Mouse (Mus musculus): ENCODE measurements around the gene Mctp1. TPM values are rescaled to one million over a fixed set of nuclear protein-coding genes. Genes with fewer than 3 reads are reported as not detected.
"Not testable (repeated sequence)": the region's sequence is repeated elsewhere in the genome, so short reads cannot be mapped to it uniquely, and the experiment has no call there.

The Mctp1 gene
- total RNA-seq, 4 experiments from 2014 or later, result 69.5 to 79.3 (median 75.1) TPM

- DNase-seq (ENCODE audit: low spot score in 2 of 2), result no peak
These were observed 543.6 kb downstream of the Mctp1 start for GRCm38 (mm10) chr13:76927875-76928440.

- no peak for DNase-seq (ENCODE audit: low spot score in 2 of 2)
These were observed 544.8 kb downstream of the Mctp1 start for GRCm38 (mm10) chr13:76929152-76929551.

- DNase-seq (ENCODE audit: low spot score in 2 of 2), result peak in 1 of 2 experiments; percentile 15
These were observed 548.6 kb downstream of the Mctp1 start for GRCm38 (mm10) chr13:76932933-76933332.

GRCm38 (mm10) chr13:76949234-76949633, 564.9 kb downstream of the Mctp1 start:
- peak in 1 of 2 experiments; percentile 35 for DNase-seq (ENCODE audit: low spot score in 2 of 2)

GRCm38 (mm10) chr13:76967588-76967987, 583.3 kb downstream of the Mctp1 start:
- DNase-seq (ENCODE audit: low spot score in 2 of 2), result no peak

- DNase-seq (ENCODE audit: low spot score in 2 of 2), result peak in 1 of 2 experiments; percentile 35
These were observed 585.1 kb downstream of the Mctp1 start for GRCm38 (mm10) chr13:76969386-76969785.

- DNase-seq (ENCODE audit: low spot score in 2 of 2), result not testable (repeated sequence)
These were observed 586.7 kb downstream of the Mctp1 start for GRCm38 (mm10) chr13:76971046-76971445.

GRCm38 (mm10) chr13:77002628-77003027, 618.3 kb downstream of the Mctp1 start:
- DNase-seq (ENCODE audit: low spot score in 2 of 2), result no peak

GRCm38 (mm10) chr13:77003684-77004083, 619.3 kb downstream of the Mctp1 start:
- DNase-seq (ENCODE audit: low spot score in 2 of 2), result no peak

- DNase-seq (ENCODE audit: low spot score in 2 of 2), result no peak
These were observed 634.5 kb downstream of the Mctp1 start for GRCm38 (mm10) chr13:77018851-77019250.

GRCm38 (mm10) chr13:77029594-77029993, 645.3 kb downstream of the Mctp1 start:
- DNase-seq (ENCODE audit: low spot score in 2 of 2), result no peak

GRCm38 (mm10) chr13:77043375-77043774, 659.0 kb downstream of the Mctp1 start:
- DNase-seq (ENCODE audit: low spot score in 2 of 2), result no peak

GRCm38 (mm10) chr13:77045375-77045774, 661.0 kb downstream of the Mctp1 start:
- DNase-seq (ENCODE audit: low spot score in 2 of 2), result no peak

- DNase-seq (ENCODE audit: low spot score in 2 of 2), result peak in 1 of 2 experiments; percentile 16
These were observed 662.1 kb downstream of the Mctp1 start for GRCm38 (mm10) chr13:77046416-77046815.

GRCm38 (mm10) chr13:77047179-77047931, 663.0 kb downstream of the Mctp1 start:
- DNase-seq (ENCODE audit: low spot score in 2 of 2), result peak in 1 of 2 experiments; percentile 28

- peak in 1 of 2 experiments; percentile 57 for DNase-seq (ENCODE audit: low spot score in 2 of 2)
These were observed 664.1 kb downstream of the Mctp1 start for GRCm38 (mm10) chr13:77048461-77048860.

GRCm38 (mm10) chr13:77049736-77050135, 665.4 kb downstream of the Mctp1 start:
- no peak for DNase-seq (ENCODE audit: low spot score in 2 of 2)

GRCm38 (mm10) chr13:77063221-77063620, 678.9 kb downstream of the Mctp1 start:
- no peak for DNase-seq (ENCODE audit: low spot score in 2 of 2)

- no peak for DNase-seq (ENCODE audit: low spot score in 2 of 2)
These were observed 684.5 kb downstream of the Mctp1 start for GRCm38 (mm10) chr13:77068847-77069246.

GRCm38 (mm10) chr13:77072030-77072429, 687.7 kb downstream of the Mctp1 start:
- no peak for DNase-seq (ENCODE audit: low spot score in 2 of 2)
